19 mouse cellular contexts compared by ENCODE assay signal in the genomic region with DNA sequence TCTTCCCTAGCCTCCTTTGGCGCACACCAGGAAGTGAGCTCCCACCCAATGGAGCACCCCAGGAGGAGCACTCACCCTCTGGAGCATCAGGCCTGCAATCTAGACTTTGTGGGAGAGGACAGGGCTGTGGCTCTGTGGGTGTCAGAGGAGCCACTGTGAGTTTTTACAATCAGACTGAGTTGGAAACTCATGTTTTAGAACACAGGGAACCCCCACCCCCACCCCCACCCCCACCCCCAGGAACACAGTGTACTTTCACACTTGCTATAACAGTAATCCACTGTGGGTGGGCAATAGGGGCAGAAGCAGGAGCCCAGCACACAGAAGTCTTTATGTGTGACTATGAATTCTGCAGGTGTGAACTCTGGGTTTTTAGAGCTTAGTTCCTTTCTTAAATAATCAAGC.
"Had no signal": no experiment of that assay in that cellular context is flagged by ENCODE, and none has a peak within 500 bp of the region (broad histone marks: within the 10 kb centered on the region; RNA-seq: fewer than 3 reads in every experiment).

No protein-coding gene starts in this region.

- H3K27ac ChIP-seq: liver, embryonic 12.5 days; liver, embryonic 15.5 days; lung, embryonic 15.5 days; midbrain, embryonic 12.5 days; neural tube, embryonic 12.5 days; neural tube, embryonic 15.5 days had no signal

- H3K9ac ChIP-seq: liver, embryonic 12.5 days; liver, embryonic 15.5 days; lung, embryonic 15.5 days; midbrain, embryonic 12.5 days; neural tube, embryonic 12.5 days; neural tube, embryonic 15.5 days had no signal

- H3K36me3 ChIP-seq: liver, embryonic 12.5 days; liver, embryonic 15.5 days; lung, embryonic 15.5 days; midbrain, embryonic 12.5 days; neural tube, embryonic 12.5 days; neural tube, embryonic 15.5 days had no signal

- H3K4me3 ChIP-seq: liver, embryonic 12.5 days; liver, embryonic 15.5 days; lung, embryonic 15.5 days; midbrain, embryonic 12.5 days; neural tube, embryonic 12.5 days; neural tube, embryonic 15.5 days had no signal

- ATAC-seq: inflammation-experienced regulatory T-cells, adult 6 months; intestine, embryonic 16.5 days; liver, embryonic 12.5 days had no signal

- H3K4me1 ChIP-seq: liver, embryonic 12.5 days; liver, embryonic 15.5 days; lung, embryonic 15.5 days; neural tube, embryonic 12.5 days had no signal

- DNase-seq: kidney, adult 18-20 months; kidney, adult 9 months; kidney, postnatal 14 days; kidney, postnatal 4 days; liver; lung, adult 18-20 months; lung, postnatal 10 days; lung, postnatal 4 days; thymus, adult 18-20 months; thymus, postnatal 14 days; thymus, postnatal 4 days had no signal

- H3K9me3 ChIP-seq: liver, embryonic 12.5 days; liver, embryonic 15.5 days; lung, embryonic 15.5 days; midbrain, embryonic 12.5 days; neural tube, embryonic 12.5 days; neural tube, embryonic 15.5 days had no signal

- H3K27me3 ChIP-seq: liver, embryonic 12.5 days; liver, embryonic 15.5 days; lung, embryonic 15.5 days; neural tube, embryonic 12.5 days; neural tube, embryonic 15.5 days had no signal

- H3K4me2 ChIP-seq: liver, embryonic 12.5 days; liver, embryonic 15.5 days; lung, embryonic 15.5 days; midbrain, embryonic 12.5 days; neural tube, embryonic 12.5 days; neural tube, embryonic 15.5 days had no signal
